Mouse (Mus musculus) limb, embryonic 15.5 days (tissue): ENCODE measurements at regions not wholly inside any gene's neighbourhood (a gene's known extent, or its start where the extent isn't known, plus 50 kb on each side); places are given as distances from the start of the nearest gene placed in this dataset.

Experiments used
- ATAC-seq: fragments of 200-750 bp; cut with Nextera tagmentation; 2 replicates; pipeline ENCODE4 v1.8.0; 2017; ENCODE audit warnings: low read depth, moderate TSS enrichment; ENCODE audit not compliant: insufficient number of reproducible peaks, low FRiP score, low TSS enrichment
- H3K27ac ChIP-seq: fragments of 300-500 bp; sonication (generic); 2 replicates; pipeline ENCODE4 v1.5.1; 2015; ENCODE audit warnings: moderate library complexity, mild to moderate bottlenecking, inconsistent platforms
- H3K27me3 ChIP-seq: fragments of 300-500 bp; sonication (generic); 2 replicates; pipeline ENCODE4 v1.6.1; 2015; ENCODE audit warnings: inconsistent platforms
- H3K36me3 ChIP-seq: fragments of 300-500 bp; sonication (generic); 2 replicates; pipeline ENCODE4 v1.6.1; 2015; ENCODE audit warnings: inconsistent platforms
- H3K4me1 ChIP-seq: fragments of 300-500 bp; sonication (generic); 2 replicates; pipeline ENCODE4 v1.6.1; 2015; ENCODE audit warnings: inconsistent platforms
- H3K4me2 ChIP-seq: fragments of 300-500 bp; sonication (generic); 2 replicates; pipeline ENCODE4 v1.6.1; 2015; ENCODE audit warnings: mild to moderate bottlenecking, inconsistent platforms
- H3K4me3 ChIP-seq: fragments of 300-500 bp; sonication (generic); 2 replicates; pipeline ENCODE4 v1.5.1; 2015; ENCODE audit warnings: mild to moderate bottlenecking, inconsistent platforms
- H3K9ac ChIP-seq: fragments of 300-500 bp; sonication (generic); 2 replicates; pipeline ENCODE4 v1.6.1; 2015; ENCODE audit warnings: inconsistent platforms
- H3K9me3 ChIP-seq: fragments of 300-500 bp; sonication (generic); 2 replicates; pipeline ENCODE4 v1.6.1; 2016; ENCODE audit warnings: inconsistent platforms
- WGBS: fragments of 180-500 bp; shearing (Covaris S2); methylation state at CpG from one replicate; pipeline ENCODE4 v1.1.7; 2015; 5-methylcytosine and 5-hydroxymethylcytosine counted together

DNA sequence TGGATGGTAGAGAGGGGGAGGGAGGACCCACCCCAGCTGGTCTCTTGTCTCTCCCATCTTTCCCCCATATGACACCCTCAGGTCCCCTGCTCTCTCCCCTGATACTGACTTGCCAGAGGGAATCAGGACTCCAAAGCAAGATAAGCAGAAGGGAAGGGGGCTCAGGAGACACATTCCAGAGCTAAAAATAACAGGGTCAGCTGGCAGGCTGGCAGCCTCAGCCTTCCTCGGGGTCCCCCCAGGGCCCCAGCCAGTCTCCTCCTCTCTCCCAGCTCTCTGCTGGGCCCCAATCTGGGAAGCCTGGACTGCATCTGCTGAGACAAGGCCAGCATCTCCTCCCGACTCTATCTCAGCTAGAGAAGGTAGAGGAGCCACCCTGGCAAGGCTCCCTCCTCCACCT, 66.4 kb downstream of the Irf2bpl start:
- Histone ChIP-seq H3K4me2 (no peak overlapping the region), H3K4me3 (no peak overlapping the region), H3K9me3 (no peaks in the 10 kb centered on the region), H3K36me3 (no peaks in the 10 kb centered on the region), H3K27me3 (no peaks in the 10 kb centered on the region), H3K4me1 (peaks cover 38% of the 10 kb centered on the region), H3K9ac (no peak overlapping the region), H3K27ac (no peak overlapping the region)
- WGBS, result 20% methylated on average over 2 of the region's 2 CpGs
- ATAC-seq, result no peak

DNA sequence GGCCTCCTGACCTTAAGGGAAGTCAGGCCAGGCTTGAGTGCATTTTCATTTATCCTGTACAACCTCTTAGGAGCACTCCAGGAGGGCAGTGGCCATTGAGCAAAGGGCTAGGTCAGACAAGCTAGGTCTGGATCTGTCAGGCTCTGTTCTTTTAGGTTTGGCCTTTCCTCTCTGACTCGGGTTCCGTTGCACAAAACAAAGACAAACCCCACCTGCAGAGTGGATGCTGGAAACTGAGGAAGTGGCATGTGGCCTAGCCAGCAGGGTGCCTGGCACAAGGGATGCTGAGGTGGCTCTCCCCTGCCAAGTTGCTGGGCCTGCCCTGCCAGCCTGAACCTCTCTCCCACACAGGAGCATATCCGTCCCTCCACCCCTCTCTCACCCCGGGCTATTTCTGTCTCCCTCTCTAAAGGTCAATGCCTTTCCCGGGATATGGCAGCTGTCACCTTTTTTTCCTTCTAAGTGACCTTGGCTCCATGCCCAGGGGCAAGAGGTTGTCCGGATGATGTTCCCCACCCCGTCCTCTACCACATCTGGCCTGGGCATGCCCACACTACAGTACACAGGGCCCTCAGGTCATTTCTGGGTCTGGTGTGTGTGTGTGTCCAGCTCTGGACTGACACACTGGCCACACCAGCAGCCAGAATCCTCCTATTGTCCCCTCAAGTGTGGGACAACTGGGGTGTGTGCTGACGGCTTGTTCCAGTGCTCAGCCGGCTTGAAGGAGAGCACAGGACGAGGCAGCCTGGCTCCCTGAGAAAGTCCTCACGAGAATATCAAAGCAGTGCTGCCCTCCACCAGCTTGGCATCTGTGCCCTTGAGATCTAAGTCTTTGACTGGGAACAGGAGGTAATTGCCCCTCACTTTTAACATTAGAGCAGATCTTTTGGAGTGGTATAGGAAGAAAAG, 67.6 kb downstream of the Irf2bpl start:
- H3K4me2 ChIP-seq, result no peak overlapping the region

DNA sequence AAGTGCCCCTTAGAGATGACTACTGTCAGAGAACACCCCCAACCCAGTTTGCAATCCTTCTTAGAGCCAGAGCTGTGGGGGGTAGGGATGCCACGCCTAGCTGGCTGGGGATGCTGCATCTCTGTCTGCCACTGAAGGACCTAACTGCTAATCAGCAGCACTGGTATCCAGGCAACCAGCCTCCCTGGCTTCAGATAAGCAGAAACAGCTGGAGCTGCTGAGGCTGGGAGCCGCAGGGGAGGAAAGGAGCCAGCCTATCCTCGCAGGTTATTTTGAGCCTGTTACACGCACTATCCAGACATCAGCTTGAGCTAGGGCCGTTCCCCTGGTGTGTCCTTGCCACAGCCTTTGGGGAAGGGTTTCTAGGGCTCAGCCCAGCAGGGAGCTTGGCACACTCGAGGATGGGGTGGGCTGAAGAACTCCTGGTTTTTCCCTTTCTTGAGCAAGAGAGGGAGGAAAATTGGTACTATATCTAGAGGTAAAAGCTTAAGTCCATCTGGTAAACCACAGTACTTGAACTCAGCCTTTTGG, 68.4 kb downstream of the Irf2bpl start:
- H3K27ac ChIP-seq, result peak overlapping the region; percentile 57
- ATAC-seq, result peak; percentile 64
- H3K4me1 ChIP-seq, result peaks cover 36% of the 10 kb centered on the region
- H3K9me3 ChIP-seq, result no peaks in the 10 kb centered on the region
- no peaks in the 10 kb centered on the region for H3K36me3 ChIP-seq
- no peak overlapping the region for H3K4me3 ChIP-seq
- no peaks in the 10 kb centered on the region for H3K27me3 ChIP-seq
- 2% methylated on average over 6 of the region's 6 CpGs for WGBS
- H3K9ac ChIP-seq, result no peak overlapping the region
- peak overlapping the region; percentile 11; the same call in 1 of the 2 replicates for H3K4me2 ChIP-seq

More for the DNA sequence above, 67.6 kb downstream of the Irf2bpl start:
- Histone ChIP-seq H3K36me3 (no peaks in the 10 kb centered on the region), H3K4me1 (peaks cover 33% of the 10 kb centered on the region), H3K27ac (peak overlapping the region; percentile 57), H3K4me3 (no peak overlapping the region), H3K9ac (no peak overlapping the region), H3K27me3 (no peaks in the 10 kb centered on the region), H3K9me3 (no peaks in the 10 kb centered on the region)
- 35% methylated on average over 11 of the region's 11 CpGs for WGBS
- ATAC-seq, result no peak

DNA sequence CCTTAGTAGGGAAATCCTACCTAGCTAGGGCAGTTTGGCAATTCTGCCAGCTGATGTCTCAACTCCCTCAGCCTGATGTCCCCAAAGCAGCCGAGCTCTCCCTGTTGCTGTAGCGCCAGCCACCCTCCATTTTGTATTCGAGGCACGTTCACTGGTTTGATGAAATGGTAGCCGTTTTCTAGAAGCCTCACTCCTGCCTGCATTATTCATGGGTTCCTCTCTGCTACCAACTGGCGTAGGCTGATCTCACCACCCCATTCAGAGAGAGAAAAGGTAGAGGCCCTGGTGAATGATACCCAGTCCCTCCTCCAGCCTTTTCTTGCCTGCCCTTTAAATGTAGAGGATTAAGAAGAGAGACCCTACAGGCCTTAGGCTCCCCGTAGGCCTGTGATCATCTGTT, 69.9 kb downstream of the Irf2bpl start:
- H3K27me3 ChIP-seq, result no peaks in the 10 kb centered on the region
- peaks cover 47% of the 10 kb centered on the region for H3K4me1 ChIP-seq
- H3K9me3 ChIP-seq, result no peaks in the 10 kb centered on the region
- H3K9ac ChIP-seq, result no peak overlapping the region
- WGBS, result 87% methylated on average over 7 of the region's 7 CpGs
- no peak overlapping the region for H3K4me3 ChIP-seq
- H3K36me3 ChIP-seq, result no peaks in the 10 kb centered on the region
- ATAC-seq, result no peak
- no peak overlapping the region for H3K4me2 ChIP-seq
- H3K27ac ChIP-seq, result no peak overlapping the region
